Mouse (Mus musculus): ENCODE data around the gene Katnal1.

DNA sequence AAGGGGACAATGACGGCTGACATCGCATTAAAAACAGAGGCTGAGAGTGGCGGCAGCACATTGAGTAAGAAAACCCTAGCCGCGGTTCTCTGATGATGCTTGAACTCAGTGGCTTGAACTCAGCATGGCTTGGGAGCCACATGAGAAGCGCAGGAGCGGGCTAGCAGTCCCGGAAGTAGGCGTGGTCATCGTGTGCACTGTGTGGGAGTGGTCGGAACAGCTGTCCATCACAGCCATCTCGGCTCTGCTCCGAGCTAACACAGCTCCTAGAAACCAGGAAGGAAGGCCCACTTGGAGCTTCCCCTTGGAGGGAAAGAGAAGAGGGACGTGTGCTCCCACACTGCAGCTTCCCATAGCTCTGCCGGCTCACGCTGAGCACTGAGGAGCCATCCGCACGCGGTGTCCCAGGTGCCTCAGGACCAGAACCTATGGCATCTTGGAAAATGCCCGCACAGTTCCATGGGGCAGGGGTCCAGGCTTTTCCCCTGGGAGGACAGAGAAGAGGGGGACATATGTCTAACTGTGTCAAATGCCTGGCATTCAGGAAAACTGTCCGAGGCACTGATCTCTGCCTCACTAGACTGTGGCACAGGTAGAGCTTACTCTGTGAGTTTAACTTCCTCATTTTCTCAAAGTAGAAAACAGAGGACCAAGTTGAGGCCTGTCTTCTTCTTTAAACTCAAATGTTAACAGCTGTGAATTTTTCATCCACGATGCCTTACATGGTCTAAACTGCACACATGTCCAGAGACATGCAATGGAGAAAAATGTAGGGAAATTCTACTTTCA is 43.1 kb downstream of the Katnal1 start:
- TF ChIP-seq CTCF (IDR thresholded peaks at IDR 0.05; ENCODE audit: low read depth) (no peak), EP300 (IDR thresholded peaks at IDR 0.05; ENCODE audit: low read depth) (no peak)

Measured in heart, postnatal 0 days (tissue).